Mouse (Mus musculus): ENCODE results near the gene Cemip.

- TF ChIP-seq CTCF (IDR thresholded peaks at IDR 0.05; ENCODE audit: borderline replicate concordance, control insufficient read depth, extremely low read depth, insufficient read depth, low read length, poor library complexity), result no peak
- TF ChIP-seq POLR2A (IDR thresholded peaks at IDR 0.05; ENCODE audit: control insufficient read depth, extremely low read depth, insufficient read depth, low read length, poor library complexity), result no peak
Measured at GRCm38 (mm10) chr7:84053856-84054255, 32.4 kb downstream of the Cemip start.

Measured in thymus, adult 2 months (tissue).